Mouse (Mus musculus): ENCODE results near the gene Skor1. TPM values are rescaled to one million over a fixed set of nuclear protein-coding genes. Genes with fewer than 3 reads are reported as not detected.

The Skor1 gene
- total and polyA plus RNA-seq, 2 experiments from 2014 or later, result not detected

DNA sequence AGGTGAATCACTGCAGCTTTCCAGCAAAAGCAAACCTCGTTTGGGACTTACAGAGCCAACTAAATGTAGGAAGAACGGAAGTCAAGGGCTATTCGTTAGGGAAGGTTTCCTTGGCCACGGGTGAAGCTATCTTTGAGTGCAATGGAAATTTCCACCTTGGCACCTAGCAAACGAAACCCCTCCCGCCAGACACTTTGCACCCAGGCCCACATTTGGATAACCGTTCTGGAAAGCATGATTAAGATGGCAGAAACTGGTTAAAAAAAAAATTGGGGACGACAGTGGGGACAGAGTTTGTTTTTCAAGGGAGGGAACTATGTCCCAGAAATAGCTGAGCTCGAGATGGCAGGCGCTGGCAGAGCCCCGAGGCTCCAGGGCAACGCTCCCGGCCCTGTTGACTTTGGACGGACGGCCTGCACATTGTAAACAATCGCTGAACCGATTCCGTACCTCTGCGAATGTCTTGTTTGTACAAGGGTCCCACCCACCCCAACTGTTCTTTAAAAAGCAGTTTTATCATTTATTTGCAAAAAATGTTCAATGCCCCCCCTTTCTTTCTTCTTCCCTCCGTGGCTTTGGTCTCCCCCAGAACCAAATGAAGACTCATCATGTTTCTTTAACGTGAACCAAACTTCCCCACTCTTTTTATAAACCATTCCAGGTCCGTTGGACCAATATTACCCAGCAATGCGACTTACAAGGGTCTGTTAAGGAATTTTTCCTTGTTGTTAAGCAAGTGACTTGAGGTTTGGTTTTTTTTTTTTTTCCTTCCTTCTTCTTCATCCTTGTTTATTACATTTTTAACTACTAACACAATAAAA lies 57.5 kb downstream of the Skor1 start:
- ATAC-seq (ENCODE audit: insufficient read depth, low read depth) (peak; percentile 42; the same call in 1 of the 2 replicates), DNase-seq (ENCODE audit: low spot score) (peak; percentile 53)
- no peaks in the 10 kb centered on the region for H3K27me3 ChIP-seq (ENCODE audit: control insufficient read depth, insufficient read depth, low read length)
- peak overlapping the region; percentile 40 for H3K4me3 ChIP-seq (ENCODE audit: low read depth, low read length)
- H3K9ac ChIP-seq (replicated peaks; ENCODE audit: low read depth, low read length), result peak overlapping the region; percentile 24; the same call in 1 of the 2 replicates
- H3K4me1 ChIP-seq (ENCODE audit: control insufficient read depth, insufficient read depth), result peaks cover 16% of the 10 kb centered on the region
- WGBS, result 11% methylated on average over 23 of the region's 23 CpGs
- no peaks in the 10 kb centered on the region for H3K9me3 ChIP-seq (replicated peaks; ENCODE audit: control insufficient read depth, low read length)
- H3K4me2 ChIP-seq (ENCODE audit: low read depth, low read length), result peak overlapping the region; percentile 62
- TF ChIP-seq CTCF (IDR thresholded peaks at IDR 0.05; ENCODE audit: low read depth), result no peak
- TF ChIP-seq EP300 (IDR thresholded peaks at IDR 0.05; ENCODE audit: low read depth), result no peak
- peak overlapping the region; percentile 79 for H3K27ac ChIP-seq (ENCODE audit: low read depth)
- H3K36me3 ChIP-seq (replicated peaks; ENCODE audit: control insufficient read depth, insufficient read depth, low read length), result no peaks in the 10 kb centered on the region

DNA sequence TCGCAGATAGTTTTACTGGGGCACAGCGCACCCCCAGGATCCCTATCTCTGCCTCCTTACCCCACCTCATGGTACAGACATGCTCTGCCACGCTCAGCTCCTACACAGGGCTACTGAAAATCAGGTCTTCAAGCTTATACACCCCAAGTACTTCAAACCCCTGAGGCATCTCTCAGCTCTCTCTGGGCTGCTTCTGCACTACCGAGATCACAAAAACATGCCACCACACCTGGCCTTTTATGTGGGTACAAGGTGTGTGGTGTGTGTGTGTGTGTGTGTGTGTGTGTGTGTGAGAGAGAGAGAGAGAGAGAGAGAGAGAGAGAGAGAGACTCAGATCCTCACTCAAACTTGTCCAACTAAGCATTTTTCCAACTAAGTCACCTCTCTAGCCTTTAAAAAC lies 59.6 kb downstream of the Skor1 start:
- TF ChIP-seq EP300 (IDR thresholded peaks at IDR 0.05; ENCODE audit: low read depth), result no peak
- H3K4me3 ChIP-seq (ENCODE audit: low read depth, low read length), result no peak overlapping the region
- H3K27ac ChIP-seq (ENCODE audit: low read depth), result no peak overlapping the region
- H3K9me3 ChIP-seq (replicated peaks; ENCODE audit: control insufficient read depth, low read length), result no peaks in the 10 kb centered on the region
- no peak overlapping the region for H3K9ac ChIP-seq (replicated peaks; ENCODE audit: low read depth, low read length)
- H3K27me3 ChIP-seq (ENCODE audit: control insufficient read depth, insufficient read depth, low read length), result no peaks in the 10 kb centered on the region
- DNase-seq (ENCODE audit: low spot score) (no peak), ATAC-seq (ENCODE audit: insufficient read depth, low read depth) (no peak)
- H3K4me1 ChIP-seq (ENCODE audit: control insufficient read depth, insufficient read depth), result peaks cover 16% of the 10 kb centered on the region
- H3K4me2 ChIP-seq (ENCODE audit: low read depth, low read length), result no peak overlapping the region
- WGBS, result 93% methylated on average over 4 of the region's 4 CpGs
- no peaks in the 10 kb centered on the region for H3K36me3 ChIP-seq (replicated peaks; ENCODE audit: control insufficient read depth, insufficient read depth, low read length)

Other genes starting within 250 kb of the Skor1 start
- 13.2 and 20.5 TPM in 2 replicates for gene Pias1, start 161.0 kb downstream of the Skor1 start, total RNA-seq (2014; rRNA removed; ENCODE audit: low replicate concordance)
- 25.1 and 26.5 TPM in 2 replicates for gene Pias1, start 161.0 kb downstream of the Skor1 start, polyA plus RNA-seq (2015; fragmentation: Nextera tagmentation; extraction: Ambion mirVana)
- 30.0 and 33.9 TPM in 2 replicates for gene Map2k5, start 228.9 kb upstream of the Skor1 start, total RNA-seq (2014; rRNA removed; ENCODE audit: low replicate concordance)
- 22.6 and 22.9 TPM in 2 replicates for gene Map2k5, start 228.9 kb upstream of the Skor1 start, polyA plus RNA-seq (2015; fragmentation: Nextera tagmentation; extraction: Ambion mirVana)